Mouse (Mus musculus) CH12.LX (cell line): ENCODE results near the gene Pkn3.

Experiments used
- BHLHE40 ChIP-seq: IDR thresholded peaks from 2 replicates; pipeline ENCODE4 v1.6.1; 2011; ENCODE audit warnings: mild to moderate bottlenecking, low read depth, low read length, improper control_type of control experiment
- CTCF ChIP-seq, 2 experiments: IDR thresholded peaks in 1 of 2; conservative IDR thresholded peaks in 1 of 2; 2 replicates each; pipeline ENCODE4 v1.5.1; 2011 to 2012; ENCODE audit warnings: low read depth in 2 of 2, low read length in 2 of 2, improper control_type of control experiment in 1 of 2, inconsistent platforms in 1 of 2, mild to moderate bottlenecking in 1 of 2, moderate library complexity in 1 of 2
- E2F4 ChIP-seq: IDR thresholded peaks from 2 replicates; pipeline ENCODE4 v1.6.1; 2011; ENCODE audit warnings: low read depth, low read length, improper control_type of control experiment; ENCODE audit not compliant: insufficient replicate concordance
- EP300 ChIP-seq: IDR thresholded peaks from 2 replicates; pipeline ENCODE4 v1.6.1; 2011; ENCODE audit warnings: low read length, improper control_type of control experiment
- HCFC1 ChIP-seq: IDR thresholded peaks from 2 replicates; pipeline ENCODE4 v1.6.1; 2012; ENCODE audit warnings: low read depth, mild to moderate bottlenecking, inconsistent platforms, low read length, improper control_type of control experiment
- JUN ChIP-seq: IDR thresholded peaks from 2 replicates; pipeline ENCODE4 v1.6.1; 2011; ENCODE audit warnings: low read depth, mild to moderate bottlenecking, low read length, improper control_type of control experiment, moderate library complexity; ENCODE audit not compliant: insufficient read depth
- MAX ChIP-seq: IDR thresholded peaks from 2 replicates; pipeline ENCODE4 v1.6.1; 2011; ENCODE audit warnings: low read length, improper control_type of control experiment
- MYC ChIP-seq: IDR thresholded peaks from 2 replicates; pipeline ENCODE4 v1.6.1; 2011; ENCODE audit warnings: low read depth, mild to moderate bottlenecking, improper control_type of control experiment, low read length
- NELFE ChIP-seq: IDR thresholded peaks from 2 replicates; pipeline ENCODE4 v1.6.1; 2011; ENCODE audit warnings: low read depth, low read length, improper control_type of control experiment
- PAX5 ChIP-seq: IDR thresholded peaks from 2 replicates; pipeline ENCODE4 v1.6.1; 2012; ENCODE audit warnings: low read length, inconsistent platforms, mixed read lengths
- POLR2A ChIP-seq: IDR thresholded peaks from 2 replicates; pipeline ENCODE4 v1.6.1; 2011; ENCODE audit warnings: low read depth, mild to moderate bottlenecking, improper control_type of control experiment, low read length
- SIN3A ChIP-seq: IDR thresholded peaks from 2 replicates; pipeline ENCODE4 v1.6.1; 2012; ENCODE audit warnings: low read length, improper control_type of control experiment, inconsistent platforms

- TF ChIP-seq POLR2A (no peak), CTCF (conservative IDR thresholded peaks at IDR 0.05 in 1 of 2, IDR thresholded peaks at IDR 0.05 in 1 of 2; ENCODE audit: low read depth in 2 of 2, low read length in 2 of 2) (peak; percentile 53 to 92; a peak in 3 of 4 replicates), JUN (no peak), PAX5 (no peak), EP300 (no peak), BHLHE40 (no peak), E2F4 (no peak), NELFE (0 out of 2 replicates have a peak, but pooled peaks have one; percentile 10), HCFC1 (no peak), MAX (no peak), SIN3A (0 out of 2 replicates have a peak, but pooled peaks have one; percentile 35), MYC (peak; percentile 56; the same call in 1 of the 2 replicates)
These were observed 18.5 kb downstream of the Pkn3 start for GRCm38 (mm10) chr2:30095882-30096527.
